Mouse (Mus musculus): Measurements from ENCODE around the gene Sema6b. TPM values are rescaled to one million over a fixed set of nuclear protein-coding genes. Genes with fewer than 3 reads are reported as not detected.
"Not testable (repeated sequence)": the region's sequence is repeated elsewhere in the genome, so short reads cannot be mapped to it uniquely, and the experiment has no call there.

Sema6b gene
- polyA plus RNA-seq, 2 experiments from 2014 or later: not detected

DNA sequence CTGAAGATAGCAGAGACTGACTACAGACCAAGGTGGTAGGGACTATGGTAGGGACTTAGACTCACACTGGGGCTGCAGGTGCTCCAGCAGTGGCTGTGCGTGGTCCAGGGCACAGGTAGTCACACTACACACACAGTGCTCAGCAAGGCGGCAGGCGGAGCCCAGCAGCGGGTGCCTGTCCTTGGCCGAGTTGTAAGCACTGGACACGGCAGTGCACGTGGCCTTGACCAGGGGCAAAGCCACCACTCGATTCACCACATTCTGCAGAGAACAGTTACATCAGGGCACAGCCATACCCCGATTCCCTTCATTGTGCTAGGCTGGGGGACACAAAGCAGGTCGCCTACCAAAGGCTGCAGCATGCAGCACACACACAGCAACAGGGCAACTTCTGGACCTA lies 23.9 kb downstream of the Sema6b start:
- ATAC-seq: no peak

GRCm38 (mm10) chr17:56112743-56113142 lies 27.4 kb downstream of the Sema6b start:
- ATAC-seq: no peak

DNA sequence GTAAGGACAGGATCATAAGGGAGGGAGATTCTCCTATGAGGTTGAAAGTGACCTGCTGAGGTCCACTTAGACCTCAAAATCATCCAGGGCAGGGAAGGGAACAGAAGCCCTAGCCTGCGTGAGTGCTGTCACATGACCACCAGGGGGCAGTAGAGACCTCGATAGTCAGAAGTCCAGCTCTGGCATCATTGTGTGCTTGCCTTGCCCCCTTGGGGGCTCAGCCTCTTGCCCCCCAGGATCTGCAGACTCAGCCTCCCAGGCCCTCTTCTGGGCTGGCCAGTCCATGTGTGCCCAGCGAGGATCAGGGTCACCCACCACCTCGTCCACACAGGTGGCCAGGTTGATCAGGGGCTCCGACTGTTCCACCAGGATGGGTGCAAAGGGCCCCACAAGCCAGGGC lies 28.3 kb downstream of the Sema6b start:
- peak; percentile 56 for ATAC-seq

GRCm38 (mm10) chr17:56111021-56111420 lies 29.1 kb downstream of the Sema6b start:
- no peak for ATAC-seq

DNA sequence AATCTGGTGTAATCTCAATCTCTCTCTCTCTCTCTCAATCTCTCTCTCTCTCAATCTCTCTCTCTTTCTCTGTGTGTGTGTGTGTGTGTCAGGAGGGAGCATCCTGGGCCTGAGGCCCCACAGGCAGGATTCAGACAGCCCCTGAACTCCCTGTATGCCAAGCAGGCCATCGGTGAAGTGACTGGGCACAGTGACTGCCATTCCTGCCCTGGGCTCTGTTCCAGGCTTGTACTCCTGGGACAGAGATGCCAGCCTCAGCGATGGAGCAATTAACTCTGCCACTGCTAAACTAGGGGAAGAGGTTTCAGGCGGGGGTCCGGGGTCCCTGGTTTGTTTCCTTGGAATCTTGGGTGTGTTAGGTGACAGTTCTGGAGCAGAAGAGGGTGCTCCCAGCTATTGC lies 29.6 kb downstream of the Sema6b start:
- no peak for ATAC-seq

- no peak for ATAC-seq
Measured at GRCm38 (mm10) chr17:56109219-56110051, 30.7 kb downstream of the Sema6b start, which contains the start of gene Plin4. Gene Plin4, minus strand, starts transcription at chr17:56109803.

DNA sequence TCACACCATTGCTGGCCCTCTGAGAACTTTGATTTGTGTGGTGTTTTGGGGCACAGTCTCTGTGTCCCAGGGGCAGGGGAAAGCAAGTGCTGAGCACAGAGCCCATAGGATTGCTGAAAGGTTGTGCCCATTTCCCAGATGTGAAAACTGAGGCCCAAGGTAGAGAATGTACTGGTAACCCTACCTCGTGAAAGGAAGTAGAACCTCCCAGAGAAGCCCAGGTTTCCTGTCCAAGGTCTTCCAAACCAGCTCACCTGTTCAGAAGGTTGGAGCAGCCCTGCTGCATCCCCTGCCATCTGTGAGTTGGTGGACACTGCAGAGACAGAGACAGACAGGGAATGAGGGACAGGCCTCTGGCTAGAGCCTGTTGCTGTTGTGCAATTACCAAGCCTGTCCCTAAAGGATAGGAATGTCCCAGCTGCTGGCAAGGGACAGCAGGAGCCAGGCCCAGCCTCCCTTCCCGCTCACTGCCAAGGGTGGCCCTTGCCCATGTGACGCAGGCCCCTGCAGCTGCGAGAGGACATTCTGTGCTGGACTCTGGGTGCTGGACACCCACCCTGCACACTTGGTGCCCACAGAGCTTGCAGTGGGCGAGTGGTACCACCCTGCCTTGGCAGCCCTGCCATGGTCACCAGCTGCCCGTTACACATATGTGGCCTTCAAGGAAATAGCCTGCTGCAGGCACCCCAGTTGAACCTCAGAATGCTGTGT lies 31.7 kb downstream of the Sema6b start:
- ATAC-seq: no peak

GRCm38 (mm10) chr17:56107736-56108135 lies 32.4 kb downstream of the Sema6b start:
- no peak for ATAC-seq

GRCm38 (mm10) chr17:56106981-56107380 lies 33.2 kb downstream of the Sema6b start:
- no peak for ATAC-seq

- ATAC-seq: not testable (repeated sequence)
Measured at GRCm38 (mm10) chr17:56106436-56106835, 33.7 kb downstream of the Sema6b start.

GRCm38 (mm10) chr17:56104821-56105220 lies 35.3 kb downstream of the Sema6b start:
- ATAC-seq: not testable (repeated sequence)

GRCm38 (mm10) chr17:56103465-56104285 lies 36.5 kb downstream of the Sema6b start:
- no peak for ATAC-seq

DNA sequence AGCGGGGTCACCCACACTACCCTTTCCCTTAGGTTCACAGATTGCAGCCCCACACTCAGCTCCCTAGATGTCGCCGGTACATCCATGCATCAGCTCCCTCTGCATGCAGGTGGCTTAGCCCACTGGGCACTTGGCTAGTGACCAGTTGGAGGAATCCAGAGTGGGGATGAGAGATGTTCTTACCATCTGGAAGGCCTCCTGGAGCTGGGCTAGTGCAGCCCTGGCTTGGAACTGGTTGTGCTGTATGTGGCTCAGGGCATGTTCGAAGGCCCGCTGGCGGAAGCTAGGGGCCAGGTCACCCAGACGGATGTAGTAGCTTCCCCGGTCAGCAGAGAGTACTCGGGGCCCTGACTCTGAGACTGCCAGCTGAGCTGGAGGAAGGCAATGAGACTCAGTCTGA lies 37.2 kb downstream of the Sema6b start:
- no peak for ATAC-seq

GRCm38 (mm10) chr17:56102158-56102557 lies 38.0 kb downstream of the Sema6b start:
- ATAC-seq: no peak

GRCm38 (mm10) chr17:56100811-56101210 lies 39.3 kb downstream of the Sema6b start:
- ATAC-seq: no peak

DNA sequence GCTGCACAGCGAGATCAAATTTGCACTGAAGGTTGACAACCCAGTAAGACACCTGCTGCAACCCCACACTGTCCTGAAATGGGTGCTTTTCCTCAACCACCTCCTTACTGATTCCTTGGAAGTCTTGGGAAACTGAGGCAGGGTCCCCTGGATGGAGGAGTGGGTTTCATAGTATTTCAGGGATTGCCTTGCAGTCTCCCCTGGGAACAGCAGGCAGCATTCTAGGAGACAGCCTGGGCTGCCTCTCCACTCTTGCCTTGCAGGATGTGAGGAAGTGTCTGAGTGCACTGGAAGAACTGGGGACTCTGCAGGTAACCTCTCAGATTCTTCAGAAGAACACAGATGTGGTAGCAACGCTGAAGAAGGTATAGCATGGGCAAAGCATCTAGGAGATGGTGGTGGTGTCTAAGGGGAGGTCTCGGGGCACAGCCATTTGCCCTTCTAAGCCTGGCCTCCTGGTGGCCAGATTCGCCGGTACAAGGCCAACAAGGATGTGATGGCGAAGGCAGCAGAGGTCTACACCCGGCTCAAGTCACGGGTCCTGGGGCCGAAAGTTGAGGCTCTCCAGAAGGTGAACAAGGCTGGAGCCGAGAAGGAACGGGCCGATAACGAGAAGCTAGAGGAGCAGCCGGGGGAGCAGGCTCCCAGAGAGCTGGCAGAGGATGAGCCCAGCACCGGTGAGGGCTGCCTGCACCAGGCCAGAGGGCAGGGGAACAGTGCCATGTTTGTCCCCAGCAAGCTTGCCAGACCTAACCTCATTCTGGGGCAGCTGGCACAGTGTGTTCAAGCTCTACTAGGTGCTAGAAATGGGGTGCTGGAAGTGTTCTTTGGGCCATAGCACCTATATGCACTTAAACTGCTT lies 41.2 kb downstream of the Sema6b start:
- ATAC-seq: no peak

DNA sequence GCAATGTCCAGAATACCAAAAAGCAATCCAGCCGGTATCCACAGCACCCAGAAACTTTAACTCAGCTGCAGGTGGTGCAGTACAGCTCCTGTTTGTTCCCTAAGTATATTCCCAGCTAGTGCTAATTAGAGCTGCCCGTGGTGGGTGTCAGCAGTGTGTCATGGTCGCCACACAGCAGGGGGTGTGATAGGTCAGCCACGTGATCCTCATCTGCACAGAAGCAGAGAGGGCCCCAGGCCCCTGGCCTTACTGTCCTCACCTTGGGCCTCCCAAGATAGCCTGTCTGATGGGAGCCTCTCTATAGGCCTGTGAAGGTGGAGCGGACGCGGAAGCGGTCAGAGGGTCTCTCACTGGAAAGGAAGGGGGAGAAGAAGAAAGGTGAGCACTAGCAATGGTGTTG lies 42.0 kb downstream of the Sema6b start:
- ATAC-seq: no peak

DNA sequence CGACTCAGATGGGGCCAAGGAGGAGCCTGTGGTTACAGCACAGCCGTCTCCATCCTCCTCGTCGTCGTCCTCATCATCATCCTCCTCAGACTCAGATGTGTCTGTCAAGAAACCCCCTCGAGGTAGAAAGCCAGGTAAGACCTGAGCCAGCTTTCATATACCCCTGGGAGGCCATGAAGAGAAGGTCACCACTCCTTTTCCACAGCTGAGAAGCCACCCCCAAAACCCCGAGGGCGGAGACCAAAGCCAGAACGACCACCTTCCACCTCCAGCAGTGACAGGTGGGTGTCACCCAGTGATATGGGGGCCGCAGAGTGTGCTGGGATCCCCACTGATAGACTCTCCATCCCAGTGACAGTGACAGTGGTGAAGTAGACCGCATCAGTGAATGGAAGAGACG lies 43.3 kb downstream of the Sema6b start:
- no peak for ATAC-seq

- no peak for ATAC-seq
Measured at GRCm38 (mm10) chr17:56092794-56093193, 47.3 kb downstream of the Sema6b start.

GRCm38 (mm10) chr17:56092312-56092711 lies 47.8 kb downstream of the Sema6b start:
- no peak for ATAC-seq

DNA sequence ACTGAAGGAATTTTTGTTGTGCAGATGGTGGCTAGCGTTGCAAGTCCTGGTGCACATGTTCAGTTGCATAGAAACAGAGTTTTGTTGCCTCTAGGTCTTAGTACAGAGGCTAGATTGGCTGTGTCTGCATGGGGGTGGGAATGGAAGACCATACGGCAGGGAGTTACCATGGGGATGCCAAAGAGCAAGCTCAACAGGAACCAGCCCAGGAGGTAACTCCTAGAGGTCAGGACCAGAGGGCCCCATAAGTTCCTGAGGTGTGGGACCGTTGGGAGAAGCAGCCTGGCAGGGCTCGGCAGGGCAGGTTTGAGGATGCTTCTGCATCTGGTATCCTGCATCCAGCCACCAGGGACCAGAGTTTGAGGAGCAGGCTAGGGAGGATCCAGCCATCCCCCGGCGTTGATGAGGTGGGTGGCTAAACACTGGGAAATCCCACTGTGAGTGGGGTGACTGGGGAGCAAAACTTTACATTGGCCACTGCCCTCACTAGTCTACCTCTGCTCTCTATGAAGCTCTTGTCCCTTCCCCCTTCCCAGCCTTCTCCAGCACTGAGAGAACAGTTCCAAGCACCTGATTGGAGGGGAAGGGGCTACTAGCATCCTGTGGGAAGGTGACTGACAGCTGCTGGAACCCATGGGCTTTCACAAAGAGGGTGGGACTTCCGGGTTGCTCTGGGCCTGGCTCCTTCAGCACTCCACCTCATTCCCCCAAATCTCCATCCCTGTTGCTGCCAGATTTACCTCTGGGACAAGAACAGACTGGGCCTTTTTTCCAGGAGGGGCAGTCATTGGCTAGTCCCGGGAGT lies 59.2 kb downstream of the Sema6b start:
- ATAC-seq: no peak

All from CD4-positive, CD25-positive, alpha-beta regulatory T cell, adult 4 months (primary cell).